Mouse (Mus musculus): ENCODE results near the gene Lsg1.

DNA sequence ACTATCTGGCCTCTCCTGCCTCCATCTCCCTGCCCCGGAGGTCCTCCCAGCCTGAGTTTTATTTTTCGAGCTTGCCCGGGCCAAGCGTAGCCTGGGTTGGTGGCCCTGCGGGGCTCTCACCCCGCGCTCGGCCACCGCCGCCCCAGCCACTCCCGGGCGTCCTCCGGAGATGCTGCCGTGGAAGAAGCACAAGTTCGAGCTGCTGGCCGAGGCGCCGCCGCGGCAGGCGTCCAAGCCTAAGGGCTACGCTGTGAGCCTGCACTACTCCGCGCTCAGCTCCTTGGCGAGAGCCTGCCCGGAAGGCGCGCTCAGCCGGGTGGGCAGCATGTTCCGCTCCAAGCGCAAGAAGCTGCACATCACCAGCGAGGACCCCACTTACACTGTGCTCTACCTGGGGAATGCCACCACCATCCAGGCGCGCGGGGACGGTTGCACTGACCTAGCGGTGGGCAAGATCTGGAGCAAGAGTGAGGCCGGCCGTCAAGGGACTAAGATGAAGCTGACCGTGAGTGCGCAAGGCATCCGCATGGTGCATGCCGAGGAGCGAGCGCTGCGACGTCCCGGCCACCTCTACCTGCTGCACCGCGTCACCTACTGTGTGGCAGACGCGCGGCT, 13.1 kb upstream of the Lsg1 start:
- TF ChIP-seq POLR2A (IDR thresholded peaks at IDR 0.05; ENCODE audit: low read depth, low read length) (no peak), CTCF (IDR thresholded peaks at IDR 0.05; ENCODE audit: borderline replicate concordance, insufficient read depth, low read length) (no peak)
